Mouse (Mus musculus) CH12.LX (cell line): Measurements from ENCODE around the gene Rlf.

Experiments used
- CTCF ChIP-seq, 2 experiments: IDR thresholded peaks in 1 of 2; conservative IDR thresholded peaks in 1 of 2; 2 replicates each; pipeline ENCODE4 v1.5.1; 2011 to 2012; ENCODE audit warnings: low read depth in 2 of 2, low read length in 2 of 2, improper control_type of control experiment in 1 of 2, inconsistent platforms in 1 of 2, mild to moderate bottlenecking in 1 of 2, moderate library complexity in 1 of 2
- EP300 ChIP-seq: IDR thresholded peaks from 2 replicates; pipeline ENCODE4 v1.6.1; 2011; ENCODE audit warnings: low read length, improper control_type of control experiment
- JUND ChIP-seq: conservative IDR thresholded peaks from 2 replicates; pipeline ENCODE4 v1.6.1; 2011; ENCODE audit warnings: low read depth, low read length, improper control_type of control experiment
- MAFK ChIP-seq: IDR thresholded peaks from 2 replicates; pipeline ENCODE4 v1.6.1; 2011; ENCODE audit warnings: low read length, improper control_type of control experiment; ENCODE audit not compliant: insufficient replicate concordance
- PAX5 ChIP-seq: IDR thresholded peaks from 2 replicates; pipeline ENCODE4 v1.6.1; 2012; ENCODE audit warnings: low read length, inconsistent platforms, mixed read lengths
- POLR2A ChIP-seq: IDR thresholded peaks from 2 replicates; pipeline ENCODE4 v1.6.1; 2011; ENCODE audit warnings: low read depth, mild to moderate bottlenecking, improper control_type of control experiment, low read length
- USF1 ChIP-seq: IDR thresholded peaks from 2 replicates; pipeline ENCODE4 v1.6.1; 2014; ENCODE audit warnings: low read depth, mild to moderate bottlenecking, inconsistent platforms, low read length, improper control_type of control experiment

DNA sequence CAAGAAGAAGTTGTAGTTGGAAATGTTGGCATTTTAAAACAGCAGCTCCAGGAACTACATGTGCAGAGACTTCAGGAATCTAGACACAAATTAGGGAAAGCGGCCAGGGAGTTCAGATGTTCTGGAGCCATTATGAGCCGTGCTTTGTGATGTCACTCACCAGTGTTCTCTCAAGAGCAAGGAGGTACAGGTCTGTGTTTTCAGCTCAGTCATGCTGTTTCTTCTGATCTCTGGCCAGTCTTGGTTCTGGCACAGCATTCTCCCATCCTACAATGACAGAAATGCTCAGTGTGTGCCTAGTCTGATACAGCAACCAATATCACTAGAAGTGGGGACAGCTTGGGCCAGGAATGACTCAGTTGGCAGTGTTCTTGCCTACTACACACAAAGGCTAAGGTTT is 105.8 kb downstream of the Rlf start, which contains the start of gene Tmco2:
- TF ChIP-seq USF1: no peak
- no peak for TF ChIP-seq EP300
- TF ChIP-seq CTCF (conservative IDR thresholded peaks at IDR 0.05 in 1 of 2, IDR thresholded peaks at IDR 0.05 in 1 of 2; ENCODE audit: low read depth in 2 of 2, low read length in 2 of 2): no peak
- no peak for TF ChIP-seq PAX5
- no peak for TF ChIP-seq POLR2A
- no peak for TF ChIP-seq MAFK
- no peak for TF ChIP-seq JUND
